Mouse (Mus musculus) liver, postnatal 0 days (tissue): Measurements from ENCODE around the gene Cavin2. TPM values are rescaled to one million over a fixed set of nuclear protein-coding genes. Genes with fewer than 3 reads are reported as not detected.
A peak's percentile ranks its signal among the peaks of the same experiment; 100 is the strongest.

Experiments used
- ATAC-seq: fragments of 200-750 bp; cut with Nextera tagmentation; 2 replicates; pipeline ENCODE4 v1.8.0; 2017; ENCODE audit warnings: mild to moderate bottlenecking, moderate library complexity
- DNase-seq: peaks from one replicate; pipeline ENCODE4 v3.0.0-alpha.2; 2016
- H3K27ac ChIP-seq: fragments of 300-500 bp; sonication (generic); 2 replicates; pipeline ENCODE4 v1.5.1; 2014; ENCODE audit warnings: antibody characterized with exemption, moderate library complexity, mild to moderate bottlenecking, low read depth
- H3K27me3 ChIP-seq: fragments of 300-500 bp; sonication (generic); 2 replicates; pipeline ENCODE4 v1.6.1; 2014; ENCODE audit warnings: low read length, control low read depth, mixed read lengths; ENCODE audit not compliant: insufficient read depth
- H3K36me3 ChIP-seq: fragments of 300-500 bp; sonication (generic); replicated peaks from 2 replicates; pipeline ENCODE4 v1.6.1; 2014; ENCODE audit warnings: mild to moderate bottlenecking, control low read depth, low read length, moderate library complexity, mixed read lengths; ENCODE audit not compliant: insufficient read depth
- H3K4me1 ChIP-seq: fragments of 300-500 bp; sonication (generic); 2 replicates; pipeline ENCODE4 v1.6.1; 2014; ENCODE audit warnings: antibody characterized with exemption, mild to moderate bottlenecking, control low read depth; ENCODE audit not compliant: insufficient read depth
- H3K4me2 ChIP-seq: fragments of 300-500 bp; sonication (generic); 2 replicates; pipeline ENCODE4 v1.6.1; 2014; ENCODE audit warnings: low read depth, mild to moderate bottlenecking, low read length, moderate library complexity, mixed read lengths
- H3K4me3 ChIP-seq: fragments of 300-500 bp; sonication (generic); 2 replicates; pipeline ENCODE4 v1.5.1; 2014; ENCODE audit warnings: low read depth, low read length
- H3K9ac ChIP-seq: fragments of 300-500 bp; sonication (generic); replicated peaks from 2 replicates; pipeline ENCODE4 v1.6.1; 2014; ENCODE audit warnings: mild to moderate bottlenecking, moderate library complexity
- H3K9me3 ChIP-seq: fragments of 300-500 bp; sonication (generic); 2 replicates; pipeline ENCODE4 v1.6.1; 2016; ENCODE audit warnings: mild to moderate bottlenecking, control low read depth, low read length, mixed read lengths
- CTCF ChIP-seq: sonication (generic); IDR thresholded peaks from 2 replicates; pipeline ENCODE4 v1.5.1; 2016; ENCODE audit warnings: antibody characterized with exemption, low read depth
- EP300 ChIP-seq: IDR thresholded peaks from 2 replicates; pipeline ENCODE4 v1.6.1; 2016; ENCODE audit warnings: antibody characterized with exemption, low read depth, mild to moderate bottlenecking
- WGBS: fragments of 180-500 bp; shearing (Covaris S2); extraction: QIAGEN DNeasy Blood & Tissue Kit; methylation state at CpG from one replicate; pipeline ENCODE4 v1.1.7; 2014; ENCODE audit not compliant: insufficient replicate concordance; 5-methylcytosine and 5-hydroxymethylcytosine counted together
- polyA plus RNA-seq: library from polyadenylated mRNA; unstranded; fragments of >200 nt; fragmentation: Nextera tagmentation; extraction: Ambion mirVana; gene quantifications from 2 replicates; pipeline ENCODE4 v1.2.1, GENCODE M21; 2015

Cavin2 gene
- polyA plus RNA-seq: 24.7 and 28.0 TPM in 2 replicates

DNA sequence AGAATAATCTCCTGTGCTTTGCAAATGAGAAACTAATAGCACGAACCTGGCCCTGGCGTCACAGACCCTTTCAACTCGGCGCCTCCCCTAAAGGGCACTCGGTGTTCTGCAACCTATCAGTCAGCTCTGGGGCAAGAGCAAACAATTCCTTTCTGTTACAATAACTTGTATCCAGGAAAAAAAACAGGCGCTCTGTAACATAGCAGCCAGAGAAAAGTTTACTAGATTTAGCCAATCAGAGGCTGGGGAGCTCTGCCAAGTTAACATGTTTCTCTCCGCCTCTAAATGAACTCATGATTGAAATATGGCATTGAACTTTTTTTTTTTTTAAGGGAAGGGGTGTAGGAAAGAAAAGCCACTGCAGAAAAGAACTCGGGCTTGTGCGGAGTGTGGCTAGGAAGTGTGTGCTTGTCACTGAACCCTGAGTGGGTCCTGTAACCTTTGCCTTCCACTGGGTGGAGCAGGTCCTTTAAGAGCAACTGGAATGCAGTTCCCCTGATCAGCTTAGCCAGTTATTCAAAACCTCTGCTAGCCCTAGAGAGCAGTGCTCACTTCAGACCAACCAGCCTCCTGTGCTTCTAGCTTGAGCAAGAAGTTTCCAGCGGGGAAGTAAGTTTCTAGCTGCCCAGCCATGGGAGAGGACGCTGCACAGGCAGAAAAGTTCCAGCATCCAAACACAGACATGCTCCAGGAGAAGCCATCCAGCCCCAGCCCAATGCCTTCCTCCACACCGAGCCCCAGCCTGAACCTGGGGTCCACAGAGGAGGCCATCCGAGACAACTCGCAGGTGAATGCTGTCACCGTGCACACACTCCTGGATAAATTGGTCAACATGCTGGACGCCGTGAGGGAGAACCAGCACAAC lies at the start of gene Cavin2:
TSS of gene Cavin2 (plus strand) at position 372 of the 865 bp plus-strand sequence.
- DNase-seq (peak; percentile 37), ATAC-seq (peak; percentile 87)
- H3K27ac ChIP-seq: peak within 1 kb of the TSS; percentile 67
- 35% methylated on average over 17 of the region's 17 CpGs for WGBS
- peak within 1 kb of the TSS; percentile 44 for H3K4me3 ChIP-seq
- peaks cover 13% of the 10 kb centered on the region for H3K4me1 ChIP-seq
- H3K4me2 ChIP-seq: peak within 1 kb of the TSS; percentile 62
- H3K36me3 ChIP-seq: no peaks in the 10 kb centered on the region
- TF ChIP-seq EP300 (peak; percentile 24; the same call in 1 of the 2 replicates), CTCF (peak; percentile 23; the same call in 1 of the 2 replicates)
- H3K27me3 ChIP-seq: no peaks in the 10 kb centered on the region
- H3K9ac ChIP-seq: peak within 1 kb of the TSS; percentile 57
- no peaks in the 10 kb centered on the region for H3K9me3 ChIP-seq

DNA sequence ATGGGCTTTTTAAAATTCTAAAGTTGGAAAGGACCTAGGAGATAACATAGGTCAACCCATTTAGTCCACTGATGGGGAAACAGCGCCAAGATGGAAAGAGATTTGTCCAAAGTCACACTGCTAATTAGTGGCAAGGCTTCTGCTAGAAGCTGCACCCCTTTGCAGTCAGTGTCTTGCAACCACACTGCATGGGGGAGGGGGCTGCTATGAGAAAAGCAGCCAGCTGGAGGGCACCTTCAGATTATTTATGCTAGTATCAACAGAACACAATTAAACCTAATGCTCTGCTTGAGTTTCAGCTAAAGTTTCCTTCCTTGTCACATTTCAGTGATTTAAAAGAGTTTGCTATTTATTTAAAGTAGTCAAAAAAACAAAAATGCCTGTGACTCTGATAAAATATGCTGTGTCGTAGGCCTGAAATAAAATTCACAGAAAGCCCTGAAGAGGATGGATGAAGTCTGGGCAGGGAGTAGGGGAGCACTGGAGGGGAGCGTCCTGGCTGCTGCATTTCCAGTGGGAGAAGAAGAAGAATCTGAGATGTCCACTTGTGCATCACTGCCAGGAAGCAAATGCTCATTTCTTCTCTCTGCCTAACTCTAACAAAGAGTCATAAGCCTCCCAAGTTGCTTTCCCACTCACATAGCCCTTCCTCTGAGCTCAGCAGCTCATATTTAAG lies 47.5 kb upstream of the Cavin2 start:
- no peaks in the 10 kb centered on the region for H3K4me1 ChIP-seq
- ATAC-seq (no peak), DNase-seq (no peak)

DNA sequence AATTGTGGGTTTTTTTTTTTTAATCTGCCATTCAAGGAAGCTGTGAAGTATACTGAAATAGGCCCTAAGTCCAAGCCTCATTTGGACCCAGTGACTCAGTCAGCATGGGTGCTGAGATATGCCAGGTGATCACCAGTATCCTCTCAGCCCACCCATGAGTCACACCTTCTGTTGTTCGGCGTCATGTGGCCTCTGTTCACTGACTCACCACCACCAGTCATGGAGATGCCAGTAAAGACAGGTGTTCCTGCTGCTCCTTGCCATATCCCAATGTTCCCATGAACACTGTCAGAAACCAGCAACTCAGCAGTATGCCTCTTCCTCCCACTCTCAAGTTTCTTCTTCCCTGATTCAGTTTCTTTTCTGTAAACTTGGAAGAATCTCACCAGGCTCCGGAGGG lies 45.6 kb upstream of the Cavin2 start:
- Histone ChIP-seq H3K27ac (no peak overlapping the region), H3K27me3 (no peaks in the 10 kb centered on the region), H3K9me3 (no peaks in the 10 kb centered on the region), H3K9ac (no peak overlapping the region), H3K36me3 (no peaks in the 10 kb centered on the region), H3K4me3 (no peak overlapping the region), H3K4me1 (no peaks in the 10 kb centered on the region), H3K4me2 (no peak overlapping the region)
- TF ChIP-seq EP300: no peak
- TF ChIP-seq CTCF: no peak
- no peak for DNase-seq
- ATAC-seq: no peak
- WGBS: 71% methylated on average over 3 of the region's 3 CpGs

More for the DNA sequence above, 47.5 kb upstream of the Cavin2 start:
- Histone ChIP-seq H3K4me2 (no peak overlapping the region), H3K4me3 (no peak overlapping the region), H3K27me3 (no peaks in the 10 kb centered on the region), H3K36me3 (no peaks in the 10 kb centered on the region), H3K27ac (no peak overlapping the region), H3K9me3 (no peaks in the 10 kb centered on the region), H3K9ac (no peak overlapping the region)
- no peak for TF ChIP-seq EP300
- no peak for TF ChIP-seq CTCF
- 65% methylated on average over 3 of the region's 3 CpGs for WGBS

DNA sequence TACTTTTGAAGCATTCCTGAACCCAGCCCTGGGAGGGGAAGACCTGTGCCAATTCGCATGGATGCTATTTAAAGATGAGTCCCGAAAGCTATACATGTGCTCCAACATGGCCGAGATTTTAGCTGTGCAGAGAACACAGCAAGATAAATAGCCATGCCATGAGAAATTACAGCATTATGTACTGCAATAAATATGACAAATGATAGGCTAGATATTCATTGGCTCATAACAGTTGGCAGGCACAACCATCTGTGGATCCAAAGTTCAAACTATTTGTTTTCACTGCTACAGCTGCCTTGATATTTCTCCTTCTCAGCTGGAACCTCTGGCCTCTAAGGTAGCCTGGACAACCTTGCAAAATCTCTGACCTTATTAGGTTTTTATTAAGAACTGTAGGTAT lies 45.1 kb upstream of the Cavin2 start:
- Histone ChIP-seq H3K4me1 (no peaks in the 10 kb centered on the region), H3K36me3 (no peaks in the 10 kb centered on the region), H3K4me3 (no peak overlapping the region), H3K4me2 (no peak overlapping the region), H3K9ac (no peak overlapping the region), H3K9me3 (no peaks in the 10 kb centered on the region), H3K27ac (no peak overlapping the region), H3K27me3 (no peaks in the 10 kb centered on the region)
- 74% methylated on average over 3 of the region's 3 CpGs for WGBS
- DNase-seq: no peak
- ATAC-seq: no peak
- no peak for TF ChIP-seq EP300
- TF ChIP-seq CTCF: no peak

DNA sequence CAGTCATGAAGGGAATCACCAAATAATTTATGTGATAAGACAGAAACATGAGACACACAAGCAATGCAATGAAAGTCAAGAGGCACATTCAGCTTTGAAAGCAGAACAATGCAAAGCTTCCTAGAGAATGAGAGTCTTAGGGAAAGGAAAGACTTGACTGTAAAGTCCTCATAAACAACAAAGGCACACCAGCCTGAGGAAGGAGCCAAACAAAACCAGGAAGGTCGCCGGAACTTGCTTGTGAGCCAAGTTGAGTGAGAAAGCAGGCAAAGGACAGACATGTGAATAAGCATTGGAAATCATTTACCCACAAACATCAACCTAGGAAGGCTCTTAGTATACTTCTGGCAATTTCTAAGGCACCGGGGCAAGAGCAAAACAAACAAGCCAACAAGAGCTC lies 43.5 kb upstream of the Cavin2 start:
- H3K4me3 ChIP-seq: no peak overlapping the region
- TF ChIP-seq CTCF: no peak
- no peak for TF ChIP-seq EP300
- no peak overlapping the region for H3K9ac ChIP-seq
- no peaks in the 10 kb centered on the region for H3K9me3 ChIP-seq
- no peaks in the 10 kb centered on the region for H3K27me3 ChIP-seq
- H3K4me1 ChIP-seq: no peaks in the 10 kb centered on the region
- DNase-seq (no peak), ATAC-seq (no peak)
- 39% methylated on average over 3 of the region's 3 CpGs for whole genome bisulfite sequencing
- no peak overlapping the region for H3K27ac ChIP-seq
- no peak overlapping the region for H3K4me2 ChIP-seq
- no peaks in the 10 kb centered on the region for H3K36me3 ChIP-seq

DNA sequence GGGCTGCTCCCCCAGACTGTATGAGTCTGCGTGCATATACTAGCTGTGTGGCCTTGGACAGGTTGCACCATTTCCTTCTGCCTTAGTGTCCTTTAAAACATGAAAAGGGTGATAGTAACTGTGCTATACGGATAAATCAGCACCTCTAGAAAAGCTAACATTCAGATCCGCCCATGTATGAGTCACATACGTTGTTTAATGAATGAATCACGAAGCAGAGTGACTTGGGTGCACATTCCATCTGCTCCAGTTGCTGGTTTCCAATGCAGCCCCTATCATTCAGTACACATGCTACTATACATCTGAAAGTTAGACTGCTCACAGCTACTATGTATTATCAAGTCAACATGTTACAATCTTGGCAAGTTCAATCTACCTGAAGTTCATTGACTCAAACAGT lies 38.6 kb upstream of the Cavin2 start:
- H3K4me1 ChIP-seq: no peaks in the 10 kb centered on the region
- H3K4me3 ChIP-seq: no peak overlapping the region
- no peak overlapping the region for H3K4me2 ChIP-seq
- no peak overlapping the region for H3K27ac ChIP-seq
- ATAC-seq (no peak), DNase-seq (no peak)
- no peaks in the 10 kb centered on the region for H3K27me3 ChIP-seq
- no peaks in the 10 kb centered on the region for H3K36me3 ChIP-seq
- H3K9ac ChIP-seq: no peak overlapping the region
- WGBS: 70% methylated on average over 5 of the region's 5 CpGs
- no peaks in the 10 kb centered on the region for H3K9me3 ChIP-seq
- no peak for TF ChIP-seq EP300
- TF ChIP-seq CTCF: no peak
